Mouse (Mus musculus): ENCODE results near the gene Cd300ld. TPM values are rescaled to one million over a fixed set of nuclear protein-coding genes. Genes with fewer than 3 reads are reported as not detected.

Gene Cd300ld
- polyA plus RNA-seq, 2 experiments, result 0.63 to 0.89 TPM

DNA sequence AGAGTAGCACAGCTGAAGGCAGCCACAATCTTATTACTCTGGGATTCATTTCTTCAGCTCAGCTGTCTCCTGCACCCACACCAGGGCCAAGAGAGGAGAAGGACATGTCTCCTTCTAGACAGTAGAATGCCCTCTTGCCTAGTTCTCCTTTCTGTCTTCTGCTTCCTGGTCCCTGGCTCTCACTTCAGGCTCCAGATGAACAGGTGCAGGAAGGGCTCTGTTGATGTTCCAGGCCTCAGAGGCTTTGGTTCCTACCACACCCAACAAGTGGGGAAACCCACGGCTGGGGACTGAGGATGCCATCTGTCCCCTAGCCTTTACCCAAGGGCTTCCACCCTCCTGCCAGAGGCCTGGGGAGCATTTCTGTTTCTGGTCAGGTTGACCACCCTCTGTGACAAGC is 29.4 kb downstream of the Cd300ld start:
- Histone ChIP-seq H3K27me3 (ENCODE audit: control insufficient read depth, insufficient read depth, low read length) (no peaks in the 10 kb centered on the region), H3K4me3 (ENCODE audit: insufficient read depth in 1 of 2, low read depth in 2 of 2, low read length in 2 of 2) (no peak overlapping the region), H3K4me1 (replicated peaks; ENCODE audit: control insufficient read depth in 2 of 2, insufficient read depth in 2 of 2, low read length in 1 of 2) (peaks cover 0 to 4% of the 10 kb centered on the region in 2 experiments; a peak in 2 of 4 replicates), H3K9me3 (ENCODE audit: control insufficient read depth, low read length) (no peaks in the 10 kb centered on the region), H3K4me2 (ENCODE audit: low read depth) (no peak overlapping the region), H3K27ac (no peak overlapping the region), H3K36me3 (replicated peaks; ENCODE audit: control insufficient read depth, insufficient read depth, low read depth) (no peaks in the 10 kb centered on the region), H3K9ac (replicated peaks) (no peak overlapping the region)
- DNase-seq (ENCODE audit: low read depth in 3 of 3, low spot score in 3 of 3) (no peak), ATAC-seq (ENCODE audit: insufficient read depth) (no peak)
- 24% methylated on average over 1 of the region's 1 CpGs for WGBS (ENCODE audit: insufficient replicate concordance)
- TF ChIP-seq CTCF (IDR thresholded peaks at IDR 0.05; ENCODE audit: low read depth) (no peak), EP300 (IDR thresholded peaks at IDR 0.05; ENCODE audit: low read depth) (no peak)

GRCm38 (mm10) chr11:114934144-114934543 is 55.6 kb downstream of the Cd300ld start, which contains the start of gene Cd300lb:
Cd300lb (minus strand) TSS chr11:114934386.
- no peak within 1 kb of the TSS for H3K4me3 ChIP-seq (ENCODE audit: insufficient read depth in 1 of 2, low read depth in 2 of 2, low read length in 2 of 2)
- H3K27me3 ChIP-seq (ENCODE audit: control insufficient read depth, insufficient read depth, low read length), result no peaks in the 10 kb centered on the region
- H3K4me1 ChIP-seq (replicated peaks; ENCODE audit: control insufficient read depth in 2 of 2, insufficient read depth in 2 of 2, low read length in 1 of 2), result no peaks in the 10 kb centered on the region
- no peak within 1 kb of the TSS for H3K9ac ChIP-seq (replicated peaks)
- DNase-seq (ENCODE audit: low read depth in 3 of 3, low spot score in 3 of 3) (no peak), ATAC-seq (ENCODE audit: insufficient read depth) (no peak)
- H3K36me3 ChIP-seq (replicated peaks; ENCODE audit: control insufficient read depth, insufficient read depth, low read depth), result no peaks in the 10 kb centered on the region
- WGBS (ENCODE audit: insufficient replicate concordance), result 16% methylated on average over 6 of the region's 6 CpGs
- TF ChIP-seq CTCF (IDR thresholded peaks at IDR 0.05; ENCODE audit: low read depth) (no peak), EP300 (IDR thresholded peaks at IDR 0.05; ENCODE audit: low read depth) (no peak)
- no peaks in the 10 kb centered on the region for H3K9me3 ChIP-seq (ENCODE audit: control insufficient read depth, low read length)
- H3K4me2 ChIP-seq (ENCODE audit: low read depth), result no peak within 1 kb of the TSS
- H3K27ac ChIP-seq, result no peak within 1 kb of the TSS

DNA sequence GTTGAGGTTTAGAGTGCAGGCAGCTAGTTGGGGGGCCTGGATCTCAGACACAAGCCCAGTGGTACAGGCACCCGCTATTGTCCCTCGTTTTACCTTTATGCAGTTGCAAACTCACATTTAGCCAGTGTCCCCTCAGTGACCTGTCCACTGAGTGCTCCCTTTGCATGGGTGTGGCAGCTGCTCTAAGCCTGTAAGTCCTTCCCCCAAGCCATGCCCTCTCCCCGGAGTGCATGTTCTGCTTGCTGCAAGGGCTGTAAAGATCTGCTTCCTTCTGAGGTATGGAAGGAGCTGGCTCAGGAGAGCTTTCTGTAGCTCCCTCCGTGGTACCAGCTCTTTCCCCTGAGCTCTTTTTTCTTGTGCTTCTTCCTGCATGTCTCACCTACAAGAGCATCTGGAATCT is 56.1 kb downstream of the Cd300ld start:
- no peak overlapping the region for H3K27ac ChIP-seq
- no peaks in the 10 kb centered on the region for H3K27me3 ChIP-seq (ENCODE audit: control insufficient read depth, insufficient read depth, low read length)
- ATAC-seq (ENCODE audit: insufficient read depth), result no peak
- 53% methylated on average over 4 of the region's 4 CpGs for WGBS (ENCODE audit: insufficient replicate concordance)
- no peak overlapping the region for H3K4me2 ChIP-seq (ENCODE audit: low read depth)
- no peak overlapping the region for H3K4me3 ChIP-seq (ENCODE audit: insufficient read depth in 1 of 2, low read depth in 2 of 2, low read length in 2 of 2)
- no peaks in the 10 kb centered on the region for H3K36me3 ChIP-seq (replicated peaks; ENCODE audit: control insufficient read depth, insufficient read depth, low read depth)
- no peaks in the 10 kb centered on the region for H3K9me3 ChIP-seq (ENCODE audit: control insufficient read depth, low read length)
- DNase-seq (ENCODE audit: low read depth in 3 of 3, low spot score in 3 of 3), result no peak
- H3K9ac ChIP-seq (replicated peaks), result no peak overlapping the region
- no peaks in the 10 kb centered on the region for H3K4me1 ChIP-seq (replicated peaks; ENCODE audit: control insufficient read depth in 2 of 2, insufficient read depth in 2 of 2, low read length in 1 of 2)
- TF ChIP-seq CTCF (IDR thresholded peaks at IDR 0.05; ENCODE audit: low read depth) (no peak), EP300 (IDR thresholded peaks at IDR 0.05; ENCODE audit: low read depth) (no peak)

Other genes with a start within 250 kb of the Cd300ld start
- gene Kif19a, start 224.5 kb downstream of the Cd300ld start, polyA plus RNA-seq (2012; rRNA removed), result 0.09 and 0.10 TPM in 2 replicates
- gene Kif19a, start 224.5 kb downstream of the Cd300ld start, polyA plus RNA-seq (2014; fragmentation: Nextera tagmentation; extraction: Ambion mirVana), result not detected in 2 replicates
- gene Btbd17, start 194.0 kb downstream of the Cd300ld start, polyA plus RNA-seq (2012; rRNA removed), result 0.10 TPM in 1 of 2 replicates, not detected in the other
- not detected in 2 replicates for gene Btbd17, start 194.0 kb downstream of the Cd300ld start, polyA plus RNA-seq (2014; fragmentation: Nextera tagmentation; extraction: Ambion mirVana)
- 0.04 TPM in 1 of 2 replicates, not detected in the other for gene Gpr142, start 191.0 kb downstream of the Cd300ld start, polyA plus RNA-seq (2012; rRNA removed)
- gene Gpr142, start 191.0 kb downstream of the Cd300ld start, polyA plus RNA-seq (2014; fragmentation: Nextera tagmentation; extraction: Ambion mirVana), result not detected in 2 replicates
- gene Gprc5c, start 138.8 kb downstream of the Cd300ld start, polyA plus RNA-seq (2012; rRNA removed), result 4.8 and 5.0 TPM in 2 replicates
- gene Gprc5c, start 138.8 kb downstream of the Cd300ld start, polyA plus RNA-seq (2014; fragmentation: Nextera tagmentation; extraction: Ambion mirVana), result 8.0 and 9.8 TPM in 2 replicates
- gene Cd300a, start 99.9 kb downstream of the Cd300ld start, polyA plus RNA-seq (2012; rRNA removed), result 2.1 and 3.1 TPM in 2 replicates
- gene Cd300a, start 99.9 kb downstream of the Cd300ld start, polyA plus RNA-seq (2014; fragmentation: Nextera tagmentation; extraction: Ambion mirVana), result 3.6 and 3.7 TPM in 2 replicates
- gene Cd300lb, start 55.5 kb downstream of the Cd300ld start, polyA plus RNA-seq (2012; rRNA removed), result 0.66 and 0.83 TPM in 2 replicates
- 0.67 and 1.5 TPM in 2 replicates for gene Cd300lb, start 55.5 kb downstream of the Cd300ld start, polyA plus RNA-seq (2014; fragmentation: Nextera tagmentation; extraction: Ambion mirVana)
- gene Cd300c, start 20.8 kb downstream of the Cd300ld start, polyA plus RNA-seq (2012; rRNA removed), result 0.18 TPM in 1 of 2 replicates, not detected in the other
- gene Cd300c, start 20.8 kb downstream of the Cd300ld start, polyA plus RNA-seq (2014; fragmentation: Nextera tagmentation; extraction: Ambion mirVana), result not detected in 2 replicates
- gene Cd300c2, start 12.0 kb upstream of the Cd300ld start, polyA plus RNA-seq (2012; rRNA removed), result 3.7 and 4.8 TPM in 2 replicates
- 7.6 and 7.8 TPM in 2 replicates for gene Cd300c2, start 12.0 kb upstream of the Cd300ld start, polyA plus RNA-seq (2014; fragmentation: Nextera tagmentation; extraction: Ambion mirVana)
- gene Cd300ld2, start 26.3 kb upstream of the Cd300ld start, polyA plus RNA-seq (2012; rRNA removed), result not detected in 2 replicates
- not detected in 2 replicates for gene Cd300ld2, start 26.3 kb upstream of the Cd300ld start, polyA plus RNA-seq (2014; fragmentation: Nextera tagmentation; extraction: Ambion mirVana)
- 0.09 and 0.10 TPM in 2 replicates for gene Cd300ld4, start 37.1 kb upstream of the Cd300ld start, polyA plus RNA-seq (2012; rRNA removed)
- gene Cd300ld4, start 37.1 kb upstream of the Cd300ld start, polyA plus RNA-seq (2014; fragmentation: Nextera tagmentation; extraction: Ambion mirVana), result not detected in 2 replicates
- 0.13 TPM in 1 of 2 replicates, not detected in the other for gene Cd300ld5, start 47.8 kb upstream of the Cd300ld start, polyA plus RNA-seq (2012; rRNA removed)
- gene Cd300ld5, start 47.8 kb upstream of the Cd300ld start, polyA plus RNA-seq (2014; fragmentation: Nextera tagmentation; extraction: Ambion mirVana), result not detected in 2 replicates
- gene Cd300ld3, start 58.5 kb upstream of the Cd300ld start, polyA plus RNA-seq (2012; rRNA removed), result 0.27 and 0.63 TPM in 2 replicates
- gene Cd300ld3, start 58.5 kb upstream of the Cd300ld start, polyA plus RNA-seq (2014; fragmentation: Nextera tagmentation; extraction: Ambion mirVana), result not detected in 2 replicates
- 0.44 and 0.56 TPM in 2 replicates for gene Cd300e, start 72.3 kb upstream of the Cd300ld start, polyA plus RNA-seq (2012; rRNA removed)
- gene Cd300e, start 72.3 kb upstream of the Cd300ld start, polyA plus RNA-seq (2014; fragmentation: Nextera tagmentation; extraction: Ambion mirVana), result 0.22 and 0.29 TPM in 2 replicates
- gene Rab37, start 101.5 kb upstream of the Cd300ld start, polyA plus RNA-seq (2012; rRNA removed), result 1.5 and 1.7 TPM in 2 replicates
- 1.8 and 2.0 TPM in 2 replicates for gene Rab37, start 101.5 kb upstream of the Cd300ld start, polyA plus RNA-seq (2014; fragmentation: Nextera tagmentation; extraction: Ambion mirVana)
- gene Cd300lf, start 144.1 kb upstream of the Cd300ld start, polyA plus RNA-seq (2012; rRNA removed), result 1.5 and 1.6 TPM in 2 replicates
- 0.97 and 1.1 TPM in 2 replicates for gene Cd300lf, start 144.1 kb upstream of the Cd300ld start, polyA plus RNA-seq (2014; fragmentation: Nextera tagmentation; extraction: Ambion mirVana)
- 37.9 and 41.4 TPM in 2 replicates for gene Slc9a3r1, start 173.4 kb upstream of the Cd300ld start, polyA plus RNA-seq (2012; rRNA removed)
- 49.6 and 58.3 TPM in 2 replicates for gene Slc9a3r1, start 173.4 kb upstream of the Cd300ld start, polyA plus RNA-seq (2014; fragmentation: Nextera tagmentation; extraction: Ambion mirVana)
- gene Tmem104, start 197.6 kb upstream of the Cd300ld start, polyA plus RNA-seq (2012; rRNA removed), result 1.7 and 2.1 TPM in 2 replicates
- gene Tmem104, start 197.6 kb upstream of the Cd300ld start, polyA plus RNA-seq (2014; fragmentation: Nextera tagmentation; extraction: Ambion mirVana), result 4.0 and 4.1 TPM in 2 replicates
- gene Nat9, start 197.9 kb upstream of the Cd300ld start, polyA plus RNA-seq (2012; rRNA removed), result 6.0 and 7.7 TPM in 2 replicates
- 8.2 and 8.5 TPM in 2 replicates for gene Nat9, start 197.9 kb upstream of the Cd300ld start, polyA plus RNA-seq (2014; fragmentation: Nextera tagmentation; extraction: Ambion mirVana)